Mouse (Mus musculus) erythroblast, embryonic 14.5 days (primary cell): ENCODE results near the gene Rgs3. TPM values are rescaled to one million over a fixed set of nuclear protein-coding genes. Genes with fewer than 3 reads are reported as not detected.
A peak's percentile ranks its signal among the peaks of the same experiment; 100 is the strongest.

ENCODE experiments used
- H3K27me3 ChIP-seq: 2 replicates; pipeline ENCODE4 v1.6.1; 2012; ENCODE audit warnings: inconsistent platforms; ENCODE audit not compliant: control insufficient read depth
- H3K36me3 ChIP-seq: 2 replicates; pipeline ENCODE4 v1.6.1; 2012; ENCODE audit warnings: mild to moderate bottlenecking, inconsistent platforms; ENCODE audit not compliant: control insufficient read depth
- H3K4me1 ChIP-seq: 2 replicates; pipeline ENCODE4 v1.6.1; 2012; ENCODE audit warnings: inconsistent platforms; ENCODE audit not compliant: control insufficient read depth
- H3K4me3 ChIP-seq: replicated peaks from 2 replicates; pipeline ENCODE3; 2012; ENCODE audit warnings: moderate library complexity, mild to moderate bottlenecking, inconsistent platforms
- H3K9me3 ChIP-seq: 2 replicates; pipeline ENCODE4 v1.6.1; 2012; ENCODE audit warnings: low read length, inconsistent platforms, mixed read lengths; ENCODE audit not compliant: control insufficient read depth
- GATA1 ChIP-seq: IDR thresholded peaks from 2 replicates; pipeline ENCODE4 v1.6.1; 2012; ENCODE audit warnings: low read length, inconsistent platforms, mixed read lengths
- TAL1 ChIP-seq: IDR thresholded peaks from 3 replicates; pipeline ENCODE4 v1.6.1; 2012; ENCODE audit warnings: low read length, inconsistent platforms, mixed read lengths
- polyA plus RNA-seq: library from polyadenylated mRNA; stranded (reverse); fragments of >175 nt; gene quantifications from 2 replicates; pipeline ENCODE4 v1.2.3, GENCODE M21; 2012

Gene Rgs3
- polyA plus RNA-seq, 1 experiment = 0.13 TPM

- H3K4me3 ChIP-seq = peak overlapping the region; percentile 65
- no peaks in the 10 kb centered on the region for H3K9me3 ChIP-seq
- H3K4me1 ChIP-seq = peaks cover 74% of the 10 kb centered on the region
- TF ChIP-seq TAL1 (no peak), GATA1 (no peak)
- no peaks in the 10 kb centered on the region for H3K27me3 ChIP-seq
- peaks cover 76% of the 10 kb centered on the region for H3K36me3 ChIP-seq
Measured at GRCm38 (mm10) chr4:62518416-62519121, 41.1 kb upstream of the Rgs3 start.

- Histone ChIP-seq H3K4me3 (peak overlapping the region; percentile 65), H3K4me1 (peaks cover 74% of the 10 kb centered on the region), H3K27me3 (no peaks in the 10 kb centered on the region), H3K9me3 (no peaks in the 10 kb centered on the region), H3K36me3 (peaks cover 75% of the 10 kb centered on the region)
- TF ChIP-seq TAL1 = no peak
- no peak for TF ChIP-seq GATA1
Measured at GRCm38 (mm10) chr4:62519122-62519848, 40.4 kb upstream of the Rgs3 start.

GRCm38 (mm10) chr4:62519849-62520233, 39.8 kb upstream of the Rgs3 start, which contains the start of gene Alad:
Alad (minus strand) TSS chr4:62519918.
- H3K27me3 ChIP-seq = no peaks in the 10 kb centered on the region
- peaks cover 75% of the 10 kb centered on the region for H3K36me3 ChIP-seq
- H3K9me3 ChIP-seq = no peaks in the 10 kb centered on the region
- peak within 1 kb of the TSS; percentile 65 for H3K4me3 ChIP-seq
- TF ChIP-seq GATA1 (no peak), TAL1 (no peak)
- H3K4me1 ChIP-seq = peaks cover 76% of the 10 kb centered on the region

- H3K4me3 ChIP-seq = peak overlapping the region; percentile 65
- TF ChIP-seq GATA1 (no peak), TAL1 (no peak)
- peaks cover 64% of the 10 kb centered on the region for H3K36me3 ChIP-seq
- H3K27me3 ChIP-seq = no peaks in the 10 kb centered on the region
- no peaks in the 10 kb centered on the region for H3K9me3 ChIP-seq
- H3K4me1 ChIP-seq = peaks cover 75% of the 10 kb centered on the region
Measured at GRCm38 (mm10) chr4:62520892-62521400, 38.7 kb upstream of the Rgs3 start.

- no peaks in the 10 kb centered on the region for H3K9me3 ChIP-seq
- peak within 1 kb of the TSS; percentile 81 for H3K4me3 ChIP-seq
- TF ChIP-seq TAL1 (no peak), GATA1 (no peak)
- peaks cover 60% of the 10 kb centered on the region for H3K4me1 ChIP-seq
- peaks cover 34% of the 10 kb centered on the region for H3K36me3 ChIP-seq
- H3K27me3 ChIP-seq = no peaks in the 10 kb centered on the region
Measured at GRCm38 (mm10) chr4:62524651-62525488, 34.8 kb upstream of the Rgs3 start, which contains the start of the genes Pole3 and 4933430I17Rik. Pole3 (minus strand) TSS chr4:62525068. 4933430I17Rik (plus strand) TSS chr4:62525369.

GRCm38 (mm10) chr4:62525489-62525811, 34.2 kb upstream of the Rgs3 start:
- Histone ChIP-seq H3K27me3 (no peaks in the 10 kb centered on the region), H3K4me1 (peaks cover 54% of the 10 kb centered on the region), H3K4me3 (peak overlapping the region; percentile 81), H3K9me3 (no peaks in the 10 kb centered on the region), H3K36me3 (peaks cover 34% of the 10 kb centered on the region)
- no peak for TF ChIP-seq TAL1
- TF ChIP-seq GATA1 = no peak

GRCm38 (mm10) chr4:62526256-62526655, 33.4 kb upstream of the Rgs3 start:
- Histone ChIP-seq H3K27me3 (peaks cover 3% of the 10 kb centered on the region; the same call in 1 of the 2 replicates), H3K4me1 (peaks cover 50% of the 10 kb centered on the region), H3K36me3 (peaks cover 32% of the 10 kb centered on the region), H3K4me3 (no peak overlapping the region), H3K9me3 (no peaks in the 10 kb centered on the region)
- TF ChIP-seq GATA1 (no peak), TAL1 (no peak)

GRCm38 (mm10) chr4:62527655-62528054, 32.0 kb upstream of the Rgs3 start:
- TF ChIP-seq GATA1 = no peak
- Histone ChIP-seq H3K4me3 (no peak overlapping the region), H3K9me3 (no peaks in the 10 kb centered on the region)

More at GRCm38 (mm10) chr4:62527655-62528054, 32.0 kb upstream of the Rgs3 start:
- Histone ChIP-seq H3K36me3 (peaks cover 19% of the 10 kb centered on the region), H3K4me1 (peaks cover 37% of the 10 kb centered on the region), H3K27me3 (peaks cover 3% of the 10 kb centered on the region)
